Mouse (Mus musculus): Measurements from ENCODE around the gene Slc25a36.

DNA sequence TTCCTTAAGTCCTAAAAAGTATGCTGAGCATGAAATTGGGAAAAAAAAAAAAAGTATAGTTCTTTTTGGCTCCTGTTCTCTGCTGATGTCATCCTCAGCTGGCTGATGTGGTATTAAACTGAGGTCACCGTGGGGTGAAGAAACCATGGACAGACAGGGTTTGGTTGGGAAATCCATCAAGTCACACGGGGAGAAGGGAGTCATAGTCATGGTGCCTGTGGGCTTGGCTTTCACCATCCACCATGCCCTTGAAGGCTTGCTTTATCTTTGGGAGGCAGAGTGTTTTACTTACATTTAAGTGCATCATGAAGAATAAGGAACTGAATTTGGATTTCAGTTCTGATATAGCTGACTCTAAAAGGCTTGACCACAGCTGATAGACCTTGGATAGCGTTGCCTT, 72.9 kb downstream of the Slc25a36 start:
- TF ChIP-seq CTCF (IDR thresholded peaks at IDR 0.05; ENCODE audit: low read depth, low read length) (no peak), POLR2A (IDR thresholded peaks at IDR 0.05; ENCODE audit: extremely low read depth, insufficient read depth, low read length) (no peak)

All from liver, adult 2 months (tissue).